Mouse (Mus musculus) limb, embryonic 15.5 days (tissue): ENCODE data around the gene Caly. TPM values are rescaled to one million over a fixed set of nuclear protein-coding genes. Genes with fewer than 3 reads are reported as not detected.

Experiments used
- ATAC-seq: fragments of 200-750 bp; cut with Nextera tagmentation; 2 replicates; pipeline ENCODE4 v1.8.0; 2017; ENCODE audit warnings: low read depth, moderate TSS enrichment; ENCODE audit not compliant: insufficient number of reproducible peaks, low FRiP score, low TSS enrichment
- H3K27ac ChIP-seq: fragments of 300-500 bp; sonication (generic); 2 replicates; pipeline ENCODE4 v1.5.1; 2015; ENCODE audit warnings: moderate library complexity, mild to moderate bottlenecking, inconsistent platforms
- H3K27me3 ChIP-seq: fragments of 300-500 bp; sonication (generic); 2 replicates; pipeline ENCODE4 v1.6.1; 2015; ENCODE audit warnings: inconsistent platforms
- H3K36me3 ChIP-seq: fragments of 300-500 bp; sonication (generic); 2 replicates; pipeline ENCODE4 v1.6.1; 2015; ENCODE audit warnings: inconsistent platforms
- H3K4me1 ChIP-seq: fragments of 300-500 bp; sonication (generic); 2 replicates; pipeline ENCODE4 v1.6.1; 2015; ENCODE audit warnings: inconsistent platforms
- H3K4me2 ChIP-seq: fragments of 300-500 bp; sonication (generic); 2 replicates; pipeline ENCODE4 v1.6.1; 2015; ENCODE audit warnings: mild to moderate bottlenecking, inconsistent platforms
- H3K4me3 ChIP-seq: fragments of 300-500 bp; sonication (generic); 2 replicates; pipeline ENCODE4 v1.5.1; 2015; ENCODE audit warnings: mild to moderate bottlenecking, inconsistent platforms
- H3K9ac ChIP-seq: fragments of 300-500 bp; sonication (generic); 2 replicates; pipeline ENCODE4 v1.6.1; 2015; ENCODE audit warnings: inconsistent platforms
- H3K9me3 ChIP-seq: fragments of 300-500 bp; sonication (generic); 2 replicates; pipeline ENCODE4 v1.6.1; 2016; ENCODE audit warnings: inconsistent platforms
- WGBS: fragments of 180-500 bp; shearing (Covaris S2); methylation state at CpG from one replicate; pipeline ENCODE4 v1.1.7; 2015; 5-methylcytosine and 5-hydroxymethylcytosine counted together
- polyA plus RNA-seq: library from polyadenylated mRNA; unstranded; fragments of >200 nt; fragmentation: Nextera tagmentation; extraction: Ambion mirVana; gene quantifications from 2 replicates; pipeline ENCODE4 v1.2.1, GENCODE M21; 2015

Caly gene
- polyA plus RNA-seq, 1 experiment from 2014 or later = 1.2 TPM

DNA sequence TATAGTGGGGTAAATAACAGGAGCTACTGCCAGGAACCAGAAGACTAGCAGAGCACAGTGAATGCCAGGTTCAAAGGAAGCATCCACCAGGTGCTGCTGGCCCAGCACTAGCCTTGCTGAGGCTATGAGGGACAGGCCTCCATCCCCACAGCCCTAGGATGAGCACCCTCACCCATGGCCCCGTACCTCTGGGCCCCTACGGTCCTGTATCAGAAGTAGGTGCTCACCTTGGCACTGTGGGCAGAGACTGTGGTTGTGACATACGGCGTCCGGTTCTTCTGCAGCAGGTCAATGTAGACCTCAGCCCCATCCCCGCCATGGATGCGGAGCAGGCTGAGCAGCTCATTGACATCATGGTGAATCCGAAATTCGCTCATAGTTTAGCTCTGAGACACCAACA lies 49.0 kb downstream of the Caly start:
- no peak for ATAC-seq

DNA sequence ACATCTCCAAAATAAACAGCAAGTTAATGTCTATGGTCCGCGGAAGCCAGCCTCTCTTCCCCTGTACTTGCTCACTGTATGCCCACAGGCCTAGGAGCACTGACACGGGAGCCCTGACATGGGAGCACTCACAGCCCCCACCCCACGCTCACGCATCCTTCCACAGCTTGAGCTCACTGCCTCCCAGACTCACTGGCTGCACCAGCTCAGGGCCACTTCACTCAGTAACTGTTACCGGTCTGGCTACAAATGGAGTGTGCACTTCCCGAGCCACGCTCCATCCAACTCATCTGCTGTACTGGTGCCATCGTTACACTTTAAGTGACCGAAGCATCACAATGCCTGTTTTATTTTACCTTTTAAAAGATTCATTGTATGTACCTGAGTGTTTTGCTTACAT lies 50.0 kb downstream of the Caly start:
- peaks cover 17% of the 10 kb centered on the region for H3K4me1 ChIP-seq
- H3K4me3 ChIP-seq = no peak overlapping the region
- no peak overlapping the region for H3K9ac ChIP-seq
- no peaks in the 10 kb centered on the region for H3K27me3 ChIP-seq
- H3K9me3 ChIP-seq = no peaks in the 10 kb centered on the region
- no peak overlapping the region for H3K4me2 ChIP-seq
- H3K36me3 ChIP-seq = peaks cover 56% of the 10 kb centered on the region
- no peak for ATAC-seq
- H3K27ac ChIP-seq = no peak overlapping the region
- WGBS = 94% methylated on average over 10 of the region's 10 CpGs

More for the DNA sequence above, 49.0 kb downstream of the Caly start:
- Histone ChIP-seq H3K27me3 (no peaks in the 10 kb centered on the region), H3K9ac (no peak overlapping the region), H3K4me2 (no peak overlapping the region), H3K4me1 (peaks cover 20% of the 10 kb centered on the region), H3K4me3 (no peak overlapping the region), H3K27ac (no peak overlapping the region), H3K36me3 (peaks cover 49% of the 10 kb centered on the region), H3K9me3 (no peaks in the 10 kb centered on the region)
- 94% methylated on average over 9 of the region's 9 CpGs for WGBS

DNA sequence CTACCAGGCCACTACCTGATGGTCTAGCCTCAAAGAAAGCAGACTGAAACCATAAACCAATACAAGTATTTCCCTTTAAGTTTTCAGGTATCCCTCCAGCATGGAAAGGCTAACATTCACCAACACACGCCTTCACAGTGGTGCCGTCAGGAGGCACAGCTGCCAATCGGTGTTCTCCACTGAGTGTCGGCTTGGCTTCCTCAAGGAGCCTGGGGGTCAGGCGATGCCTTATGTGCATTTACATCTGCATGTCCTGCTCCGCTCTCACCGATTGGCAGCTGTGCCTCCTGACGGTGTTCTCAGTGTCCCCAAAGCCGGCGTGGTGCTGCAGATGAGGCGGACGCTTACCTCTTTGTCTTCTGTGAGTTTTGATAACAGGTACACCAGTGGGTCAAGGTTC lies 50.6 kb downstream of the Caly start:
- no peaks in the 10 kb centered on the region for H3K9me3 ChIP-seq
- peaks cover 56% of the 10 kb centered on the region for H3K36me3 ChIP-seq
- H3K27me3 ChIP-seq = no peaks in the 10 kb centered on the region
- H3K4me3 ChIP-seq = no peak overlapping the region
- WGBS = 92% methylated on average over 12 of the region's 12 CpGs
- no peak overlapping the region for H3K9ac ChIP-seq
- no peak overlapping the region for H3K27ac ChIP-seq
- no peak for ATAC-seq
- peaks cover 11% of the 10 kb centered on the region for H3K4me1 ChIP-seq
- H3K4me2 ChIP-seq = no peak overlapping the region

Other genes starting within 250 kb of the Caly start
- 0.70 and 0.76 TPM in 2 replicates for gene Adgra1, start 248.4 kb downstream of the Caly start, polyA plus RNA-seq
- gene Kndc1, start 187.9 kb downstream of the Caly start, polyA plus RNA-seq = 0.24 and 0.26 TPM in 2 replicates
- gene Utf1, start 138.8 kb downstream of the Caly start, polyA plus RNA-seq = 0.12 TPM in 1 of 2 replicates, not detected in the other
- gene 6430531B16Rik, start 103.8 kb downstream of the Caly start, polyA plus RNA-seq = 0.38 and 0.44 TPM in 2 replicates
- gene Adam8, start 90.0 kb downstream of the Caly start, polyA plus RNA-seq = 2.9 and 3.0 TPM in 2 replicates
- gene Zfp511, start 46.2 kb downstream of the Caly start, polyA plus RNA-seq = 36.9 and 37.2 TPM in 2 replicates
- gene Tubgcp2, start 45.9 kb downstream of the Caly start, polyA plus RNA-seq = 50.6 and 51.9 TPM in 2 replicates
- not detected in 2 replicates for gene Msx3, start 33.5 kb downstream of the Caly start, polyA plus RNA-seq
- 0.41 TPM in 1 of 2 replicates, not detected in the other for gene Prap1, start 10.8 kb upstream of the Caly start, polyA plus RNA-seq
- gene Fuom, start 19.9 kb upstream of the Caly start, polyA plus RNA-seq = 21.4 and 22.3 TPM in 2 replicates
- 17.7 and 18.4 TPM in 2 replicates for gene Paox, start 33.3 kb upstream of the Caly start, polyA plus RNA-seq
- gene Echs1, start 33.9 kb upstream of the Caly start, polyA plus RNA-seq = 130 and 141 TPM in 2 replicates
- gene Mtg1, start 55.0 kb upstream of the Caly start, polyA plus RNA-seq = 20.6 and 21.9 TPM in 2 replicates
- gene Sprn, start 72.3 kb upstream of the Caly start, polyA plus RNA-seq = 0.27 and 0.36 TPM in 2 replicates
- gene Olfr522, start 82.2 kb upstream of the Caly start, polyA plus RNA-seq = not detected in 2 replicates
- gene Olfr523, start 90.7 kb upstream of the Caly start, polyA plus RNA-seq = not detected in 2 replicates
- gene Olfr524, start 123.4 kb upstream of the Caly start, polyA plus RNA-seq = not detected in 2 replicates
- gene Cd163l1, start 135.7 kb upstream of the Caly start, polyA plus RNA-seq = 0.11 TPM in 1 of 2 replicates, not detected in the other
- not detected in 2 replicates for gene 5830411N06Rik, start 164.7 kb upstream of the Caly start, polyA plus RNA-seq
- gene Olfr525, start 238.3 kb upstream of the Caly start, polyA plus RNA-seq = not detected in 2 replicates